Mouse (Mus musculus): ENCODE measurements around the gene Elane.
"Not testable (repeated sequence)": the region's sequence is repeated elsewhere in the genome, so short reads cannot be mapped to it uniquely, and the experiment has no call there.

The Elane gene

GRCm38 (mm10) chr10:79883297-79884084, 2.6 kb upstream of the Elane start:
- DNase-seq (ENCODE audit: low read depth) = peak; percentile 85

GRCm38 (mm10) chr10:79884446-79884845, 1.6 kb upstream of the Elane start:
- DNase-seq (ENCODE audit: low read depth) = no peak

GRCm38 (mm10) chr10:79884938-79885337, 1.1 kb upstream of the Elane start:
- DNase-seq (ENCODE audit: low read depth) = not testable (repeated sequence)

- DNase-seq (ENCODE audit: low read depth) = no peak
Measured at GRCm38 (mm10) chr10:79886611-79887010, 564 bp downstream of the Elane start.

GRCm38 (mm10) chr10:79889386-79889785, 3.3 kb downstream of the Elane start:
- DNase-seq (ENCODE audit: low read depth) = no peak

GRCm38 (mm10) chr10:79890670-79891069, 4.6 kb downstream of the Elane start, which contains the start of gene Cfd:
TSS of gene Cfd (plus strand) at chr10:79890853.
- no peak for DNase-seq (ENCODE audit: low read depth)

GRCm38 (mm10) chr10:79892451-79893118, 6.5 kb downstream of the Elane start:
- DNase-seq (ENCODE audit: low read depth) = not testable (repeated sequence)

GRCm38 (mm10) chr10:79896306-79896705, 10.3 kb downstream of the Elane start:
- DNase-seq (ENCODE audit: low read depth) = no peak

- no peak for DNase-seq (ENCODE audit: low read depth)
Measured at GRCm38 (mm10) chr10:79896814-79897213, 10.8 kb downstream of the Elane start.

- DNase-seq (ENCODE audit: low read depth) = no peak
Measured at GRCm38 (mm10) chr10:79897316-79898245, 11.5 kb downstream of the Elane start.

GRCm38 (mm10) chr10:79900951-79901410, 14.9 kb downstream of the Elane start:
- DNase-seq (ENCODE audit: low read depth) = no peak

GRCm38 (mm10) chr10:79906712-79907111, 20.7 kb downstream of the Elane start:
- no peak for DNase-seq (ENCODE audit: low read depth)

GRCm38 (mm10) chr10:79907415-79907814, 21.4 kb downstream of the Elane start:
- DNase-seq (ENCODE audit: low read depth) = no peak

GRCm38 (mm10) chr10:79908167-79909091, 22.4 kb downstream of the Elane start, which contains the start of gene Med16:
TSS of gene Med16 (minus strand) at chr10:79908923.
- peak; percentile 90 for DNase-seq (ENCODE audit: low read depth)

GRCm38 (mm10) chr10:79909092-79909922, 23.3 kb downstream of the Elane start:
- no peak for DNase-seq (ENCODE audit: low read depth)

GRCm38 (mm10) chr10:79910556-79910955, 24.5 kb downstream of the Elane start, which contains the start of gene Gm26602:
TSS of gene Gm26602 (plus strand) at chr10:79910856.
- no peak for DNase-seq (ENCODE audit: low read depth)

GRCm38 (mm10) chr10:79912412-79912811, 26.4 kb downstream of the Elane start:
- no peak for DNase-seq (ENCODE audit: low read depth)

GRCm38 (mm10) chr10:79914131-79914947, 28.3 kb downstream of the Elane start:
- DNase-seq (ENCODE audit: low read depth) = no peak

Measured in c-Kit-positive CD71-negative TER-119-negative erythroid progenitor cells, embryonic 14.5 days (primary cell).